Mouse (Mus musculus) MN1 (cell line): ENCODE data around the gene Tyrobp.

Source experiments
- DNase-seq: peaks from one replicate; pipeline ENCODE4 v3.0.0-alpha.2; 2016; ENCODE audit warnings: low spot score

Gene Tyrobp

DNA sequence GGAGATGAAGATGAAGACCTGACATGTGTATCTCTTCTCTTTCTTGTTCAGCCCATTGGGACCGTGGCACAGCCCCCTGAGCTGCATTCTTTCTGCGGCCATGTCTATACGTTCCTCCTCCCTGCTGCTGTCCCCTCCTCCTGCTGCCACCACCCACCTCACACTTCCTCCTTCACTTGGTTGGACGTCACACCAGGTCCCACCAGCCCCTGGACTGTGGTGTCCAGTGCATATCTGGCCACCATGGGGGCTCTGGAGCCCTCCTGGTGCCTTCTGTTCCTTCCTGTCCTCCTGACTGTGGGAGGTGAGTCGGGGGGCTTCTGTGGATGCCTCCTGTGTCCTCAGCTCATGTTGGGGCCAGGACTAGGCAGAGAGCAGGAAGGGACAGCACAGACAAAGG lies at the start of gene Tyrobp:
TSS of gene Tyrobp (plus strand) at position 165 of the 400 bp plus-strand sequence.
- DNase-seq = no peak

DNA sequence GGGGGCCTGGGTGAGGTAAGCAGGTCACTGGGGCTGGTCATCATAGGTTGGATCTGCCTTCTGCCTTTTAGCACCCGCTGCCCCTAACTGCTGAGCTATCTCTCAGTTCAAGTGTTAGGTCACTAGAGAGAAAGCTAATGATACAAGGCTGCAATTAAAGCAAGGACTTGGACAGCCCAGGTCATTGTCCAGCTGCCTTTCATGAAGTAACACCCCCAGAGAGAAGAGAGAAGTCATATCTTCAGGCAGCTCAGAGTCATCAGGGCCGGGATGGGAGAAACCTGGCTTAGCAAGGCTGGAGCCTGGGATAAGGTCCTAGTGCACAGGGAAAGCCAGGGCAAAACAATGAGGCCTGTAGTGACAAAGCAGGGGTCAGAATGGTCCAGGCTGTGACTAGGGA lies 46.1 kb upstream of the Tyrobp start:
- no peak for DNase-seq

DNA sequence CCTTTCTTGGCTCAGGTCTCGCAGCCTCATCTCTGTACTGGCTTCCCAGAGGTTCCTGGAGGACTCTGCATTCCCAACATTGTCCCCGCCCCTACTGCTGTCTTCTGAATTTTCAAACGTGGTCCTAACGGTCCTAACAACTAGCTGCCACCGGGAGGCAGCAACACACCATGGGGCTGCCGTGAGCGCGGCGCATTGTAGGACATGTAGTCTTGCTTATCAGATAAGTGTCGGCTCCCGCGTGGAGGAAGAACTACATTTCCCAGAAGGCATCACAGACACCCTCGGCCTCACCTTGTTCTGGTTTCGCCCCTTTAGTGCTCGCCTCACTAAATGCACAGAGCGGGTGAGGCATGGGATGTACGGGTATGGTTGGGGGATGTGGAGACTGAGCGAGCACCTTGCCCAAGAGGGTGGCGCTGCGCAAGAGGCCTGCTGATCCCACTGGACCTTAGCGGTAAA lies 40.0 kb upstream of the Tyrobp start:
- DNase-seq = peak; percentile 97

DNA sequence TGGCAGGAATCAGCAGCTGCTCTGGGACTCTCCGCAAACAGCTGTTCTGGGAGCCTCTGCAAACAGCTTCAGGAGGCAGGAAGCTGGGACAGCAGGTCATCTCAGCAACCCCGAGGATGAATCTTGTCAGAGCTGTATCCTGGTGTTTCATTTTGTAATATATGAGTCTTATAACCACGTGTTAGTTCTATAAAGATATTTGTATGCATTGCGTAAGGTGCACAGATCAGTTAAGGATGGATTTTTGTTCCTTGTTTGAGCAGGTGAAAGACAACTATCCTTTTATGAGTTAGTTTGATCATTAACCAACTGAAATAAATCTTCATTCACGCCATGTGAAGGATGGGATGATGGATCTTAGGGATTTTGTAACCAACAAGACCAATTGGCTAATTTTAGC lies 33.5 kb upstream of the Tyrobp start:
- no peak for DNase-seq

DNA sequence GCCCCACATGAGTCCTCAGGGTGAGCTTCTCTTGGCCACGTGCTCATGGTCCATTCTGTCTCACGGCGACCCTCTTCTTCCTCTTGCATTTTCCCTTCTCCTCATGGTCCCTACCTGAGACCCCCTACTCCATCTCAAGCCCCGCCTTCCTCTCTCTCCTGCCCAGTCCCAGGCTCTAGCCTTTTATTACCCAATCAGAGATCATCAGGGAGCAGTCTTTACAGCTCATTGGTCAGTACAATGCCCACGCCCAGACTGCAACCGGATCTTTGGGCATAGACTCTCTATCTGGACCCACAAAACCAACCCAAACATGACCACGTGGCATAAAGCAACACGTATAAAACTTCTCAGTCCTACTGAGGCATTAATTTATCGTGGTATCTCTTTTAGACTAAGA lies 29.5 kb upstream of the Tyrobp start:
- no peak for DNase-seq

DNA sequence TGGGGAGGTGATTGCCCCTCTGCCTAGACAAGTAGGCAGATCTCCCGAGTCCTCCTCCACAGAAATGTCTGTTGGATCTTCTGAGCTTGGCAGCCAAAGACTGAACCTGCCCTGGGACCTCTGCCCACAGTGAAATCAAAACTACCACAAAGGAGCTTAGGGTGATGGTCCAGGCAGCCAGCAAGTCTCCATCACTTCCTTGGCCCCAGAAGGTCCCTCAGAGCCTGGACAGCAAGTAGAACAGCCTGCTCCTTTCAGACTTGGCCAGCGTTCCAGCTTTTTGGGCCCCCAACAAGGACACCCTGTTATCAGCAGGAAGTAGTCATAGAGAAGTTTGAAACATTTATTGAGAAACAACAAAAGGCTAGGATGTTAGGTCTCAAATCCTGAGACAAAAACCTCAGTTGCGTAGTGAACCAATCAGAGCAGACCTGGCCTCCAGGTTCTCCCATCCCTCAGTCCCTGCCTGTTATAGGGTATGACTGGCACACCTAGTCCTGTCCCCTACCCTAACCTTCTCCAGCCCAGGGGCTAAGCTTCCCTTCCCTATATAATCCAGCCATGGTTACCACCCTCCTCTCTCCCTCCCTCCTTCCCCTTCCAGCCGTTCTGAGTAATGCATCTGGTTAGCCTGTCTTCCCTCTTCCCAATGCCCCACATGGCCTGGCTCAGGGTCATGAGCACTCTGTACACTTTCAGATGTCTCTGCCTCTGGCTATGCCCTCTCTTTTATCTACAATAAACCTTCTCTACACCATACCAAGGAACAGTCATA lies 20.6 kb upstream of the Tyrobp start:
- peak; percentile 12 for DNase-seq

DNA sequence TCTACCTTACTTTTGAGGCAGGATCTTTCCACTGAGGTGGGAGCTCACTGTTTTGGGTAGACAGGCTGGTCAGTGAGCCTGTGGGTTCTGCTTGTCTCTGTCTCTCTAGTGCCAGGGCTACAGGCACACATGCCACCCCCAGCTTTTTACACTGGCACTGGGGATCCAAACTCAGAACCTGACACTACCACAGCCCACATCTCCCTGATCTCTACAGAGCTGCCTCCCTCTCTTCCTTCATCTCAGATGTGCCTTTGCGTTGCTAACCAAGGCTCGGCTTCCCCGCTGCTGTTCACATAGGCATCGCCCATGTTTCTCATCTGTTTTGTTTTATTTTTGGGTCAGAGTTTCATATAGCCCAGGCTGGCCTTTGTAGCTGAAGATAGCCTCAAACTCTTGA lies 19.9 kb upstream of the Tyrobp start:
- no peak for DNase-seq

DNA sequence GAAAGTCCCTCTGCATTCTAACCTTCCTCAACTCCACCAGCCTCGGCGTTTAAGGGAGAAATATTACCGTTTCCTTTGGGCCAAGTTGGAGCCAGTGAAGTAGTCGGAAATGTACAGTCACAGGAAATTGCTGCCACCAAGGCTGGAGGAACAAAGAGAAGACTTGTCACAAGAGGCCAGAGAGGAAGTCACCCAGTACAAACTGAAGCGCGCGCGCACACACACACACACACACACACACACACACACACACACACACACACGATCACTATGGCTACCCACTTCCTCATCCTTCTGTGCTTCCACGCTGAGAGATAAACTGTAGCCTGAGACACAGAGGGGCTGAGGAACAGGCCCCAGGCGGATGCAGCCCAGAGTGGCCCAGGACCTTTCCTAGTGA lies 19.2 kb upstream of the Tyrobp start:
- no peak for DNase-seq

DNA sequence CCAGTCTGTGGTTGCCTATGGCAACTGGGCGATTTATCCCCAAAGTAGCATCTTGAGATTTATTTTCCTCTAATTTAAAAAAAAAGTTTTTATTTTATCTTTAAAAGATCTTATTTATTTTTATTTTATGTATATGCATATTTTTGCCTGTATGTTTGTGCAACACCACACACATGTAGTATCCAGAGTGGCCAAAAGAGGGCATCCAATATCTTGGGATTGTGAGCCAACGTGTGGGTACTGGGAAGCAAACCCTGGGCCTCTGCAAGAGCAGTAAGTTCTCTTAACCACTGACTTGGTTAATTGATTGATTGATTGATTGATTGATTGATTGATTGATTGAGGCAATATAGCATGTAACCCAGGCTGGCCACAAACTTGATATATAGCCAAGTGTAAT lies 18.7 kb upstream of the Tyrobp start:
- no peak for DNase-seq

DNA sequence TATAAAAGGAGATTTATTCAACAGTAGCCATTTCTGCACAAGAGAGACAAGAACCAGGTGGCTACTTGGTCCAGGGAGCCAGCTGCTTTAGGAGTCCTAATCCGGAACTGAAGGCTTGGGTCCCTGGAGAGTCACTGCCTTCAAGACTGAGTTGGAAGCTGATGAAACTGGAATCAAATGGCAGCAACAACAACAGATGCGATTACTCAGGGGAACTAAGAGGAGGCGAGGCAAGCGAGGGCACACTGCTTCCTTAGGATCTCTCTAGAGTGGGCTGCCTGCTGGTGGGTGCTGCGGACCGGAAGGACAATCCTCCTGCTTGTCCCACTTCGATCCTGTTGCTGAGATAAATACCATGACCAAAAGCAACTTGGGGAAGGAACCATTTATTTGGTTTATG lies 13.9 kb upstream of the Tyrobp start:
- peak; percentile 89 for DNase-seq

DNA sequence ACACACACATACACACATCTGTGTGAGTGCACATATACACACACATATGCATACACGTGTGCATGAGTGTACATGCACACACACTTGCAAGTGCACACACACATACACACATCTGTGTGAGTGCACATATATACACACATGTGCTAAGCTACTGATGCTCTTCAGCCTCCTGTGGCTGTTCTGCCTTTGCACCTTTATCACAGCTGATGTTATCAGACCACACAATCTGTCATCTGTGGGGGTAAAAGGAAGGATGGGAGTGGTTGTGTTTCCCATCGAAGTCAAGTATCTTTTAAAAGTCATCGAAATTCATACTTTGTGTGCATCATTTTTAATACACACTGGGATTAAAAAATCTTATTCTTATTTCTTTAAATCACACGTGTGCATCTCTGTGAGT lies 11.2 kb upstream of the Tyrobp start:
- no peak for DNase-seq

DNA sequence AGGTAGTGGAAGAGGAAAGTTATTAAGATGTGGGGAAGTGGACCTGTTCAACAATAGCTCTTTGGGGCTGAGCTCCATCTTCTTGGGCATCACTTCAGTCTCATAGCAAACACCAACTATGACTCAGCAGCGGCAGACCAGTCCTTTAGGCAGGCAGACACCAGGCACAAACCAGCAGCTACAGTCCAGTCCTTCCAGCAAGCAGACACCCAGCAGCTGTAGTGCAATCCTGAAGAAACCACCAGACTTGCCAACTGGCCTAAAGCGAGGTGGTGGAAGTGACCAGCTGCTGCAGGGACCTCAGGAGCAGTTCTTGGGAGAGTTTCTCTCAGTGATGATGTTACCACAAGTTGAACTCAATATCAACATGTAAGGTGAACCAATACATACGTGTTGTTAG lies 4.9 kb upstream of the Tyrobp start:
- DNase-seq = no peak

DNA sequence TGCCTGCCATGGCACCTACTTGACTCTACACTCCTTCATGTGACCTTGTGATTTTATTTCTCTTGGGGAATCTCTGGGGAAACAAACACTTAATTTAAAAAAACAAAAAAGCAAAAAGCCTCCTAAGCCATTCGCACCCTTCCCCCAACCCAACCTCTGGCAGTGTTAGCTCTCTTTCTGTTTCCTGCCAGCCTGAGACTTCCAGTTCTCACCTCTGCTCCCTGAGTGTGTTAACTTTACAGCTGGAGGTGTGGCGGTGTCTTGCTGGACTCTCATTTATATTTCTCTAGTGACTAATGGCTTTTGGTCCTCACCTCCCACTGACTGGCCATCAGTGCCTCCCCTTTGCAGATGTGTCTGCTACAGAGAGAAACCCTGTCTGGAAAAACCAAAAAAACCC lies 3.8 kb upstream of the Tyrobp start:
- DNase-seq = no peak

DNA sequence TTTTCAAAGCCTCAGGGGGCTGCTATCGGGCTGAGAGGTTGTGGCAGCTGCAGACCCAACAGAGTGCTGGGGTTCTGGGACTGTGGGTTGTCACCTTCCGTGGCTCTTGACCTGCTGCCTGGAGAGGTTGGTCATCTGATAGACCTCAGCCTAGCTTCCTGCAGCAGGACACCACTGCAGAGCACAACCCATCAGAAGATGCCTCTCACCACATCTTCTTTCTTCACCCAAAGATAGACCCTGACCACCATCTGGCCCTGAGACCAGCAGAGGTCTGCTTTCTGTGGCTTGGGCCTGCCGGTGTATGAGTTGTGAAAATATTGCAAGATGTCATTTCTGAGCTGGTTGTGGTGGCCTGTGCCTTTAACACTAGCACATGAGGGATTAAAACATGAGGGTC lies 2.5 kb upstream of the Tyrobp start:
- no peak for DNase-seq

DNA sequence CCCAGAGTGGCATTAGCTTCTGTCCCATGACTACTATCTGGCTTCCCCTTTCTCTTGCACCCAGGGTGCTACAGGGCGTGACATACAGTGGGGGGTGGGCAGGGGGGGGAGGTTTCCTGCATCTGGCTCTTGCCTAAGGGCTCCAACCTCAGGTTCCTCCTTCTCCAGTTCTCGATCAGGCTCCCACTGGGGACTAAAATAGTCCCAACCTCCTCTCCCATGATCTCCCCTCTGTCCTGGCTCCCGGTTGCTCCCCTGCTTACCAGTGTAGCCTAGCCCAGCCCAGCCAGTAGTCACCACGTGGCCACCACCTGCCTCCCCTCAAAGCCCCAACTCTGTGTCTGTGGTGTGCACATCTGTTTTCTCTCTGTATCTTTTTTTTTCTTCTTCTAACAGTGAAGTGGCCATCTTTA lies 819 bp upstream of the Tyrobp start:
- DNase-seq = no peak

DNA sequence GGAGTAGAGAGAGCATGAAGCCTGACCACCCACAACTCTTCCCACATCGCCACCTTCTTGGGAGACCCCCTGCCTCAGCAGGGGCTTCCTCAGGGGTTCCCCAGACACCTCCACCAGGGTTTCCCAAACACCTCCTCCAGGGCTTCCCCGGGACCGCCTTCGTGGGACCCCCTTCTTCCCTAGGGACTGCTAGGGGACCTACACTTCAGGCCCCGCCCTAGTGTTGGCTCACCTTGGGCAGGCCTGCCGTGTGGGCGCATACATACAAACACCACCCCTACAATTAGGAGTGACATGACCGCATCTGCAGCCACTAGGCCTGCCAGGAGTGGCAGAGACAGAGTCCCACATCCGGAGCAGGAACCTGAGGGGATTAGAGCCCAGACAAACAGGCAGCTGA lies 4.3 kb downstream of the Tyrobp start:
- no peak for DNase-seq

DNA sequence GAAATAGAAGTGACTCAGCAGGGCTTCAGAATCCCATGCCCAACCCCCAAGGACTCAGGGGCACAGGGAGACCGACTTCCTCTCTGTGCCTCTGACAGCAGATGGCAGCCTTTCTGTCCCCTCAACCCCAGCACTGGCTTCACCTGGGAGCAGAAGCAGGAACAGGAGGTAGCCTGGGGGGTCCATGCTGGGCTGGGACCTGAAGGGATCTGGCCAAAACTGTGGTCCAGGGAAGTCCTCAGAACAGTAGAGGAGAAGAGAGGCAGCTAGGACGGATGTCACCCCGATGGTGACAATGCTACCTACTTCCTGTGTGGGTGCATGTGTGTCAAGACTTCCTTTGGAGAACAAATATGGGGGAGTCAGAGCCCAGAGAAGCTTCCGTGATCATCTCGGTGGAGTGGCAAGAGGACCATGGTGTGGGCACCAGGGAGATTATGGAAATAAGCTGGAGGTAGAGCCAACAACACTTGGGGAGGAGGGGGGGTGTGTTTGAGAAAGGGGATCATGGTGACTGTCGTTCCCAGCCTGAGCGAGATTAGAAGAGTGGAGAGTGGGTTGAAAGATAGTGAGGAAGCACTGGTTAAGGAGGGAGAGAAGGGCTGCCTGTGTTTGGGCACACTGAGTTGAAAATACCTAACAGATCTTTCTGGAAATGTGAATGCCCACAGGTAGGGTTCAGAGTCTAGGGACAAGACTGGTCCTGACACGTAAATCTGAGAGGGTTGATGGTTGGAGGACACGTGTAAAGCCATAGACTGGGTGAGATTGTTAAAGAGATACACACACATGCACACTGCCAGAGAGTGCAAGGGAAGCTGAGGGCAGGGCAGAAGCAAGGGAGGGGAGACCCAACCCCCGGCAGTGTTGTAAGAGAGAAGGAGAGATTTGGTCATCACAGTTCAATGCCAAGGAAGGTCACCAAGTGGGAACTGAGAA lies 6.3 kb downstream of the Tyrobp start, which contains the start of gene Hcst:
TSS of gene Hcst (minus strand) at position 294 of the 939 bp plus-strand sequence.
- no peak for DNase-seq

DNA sequence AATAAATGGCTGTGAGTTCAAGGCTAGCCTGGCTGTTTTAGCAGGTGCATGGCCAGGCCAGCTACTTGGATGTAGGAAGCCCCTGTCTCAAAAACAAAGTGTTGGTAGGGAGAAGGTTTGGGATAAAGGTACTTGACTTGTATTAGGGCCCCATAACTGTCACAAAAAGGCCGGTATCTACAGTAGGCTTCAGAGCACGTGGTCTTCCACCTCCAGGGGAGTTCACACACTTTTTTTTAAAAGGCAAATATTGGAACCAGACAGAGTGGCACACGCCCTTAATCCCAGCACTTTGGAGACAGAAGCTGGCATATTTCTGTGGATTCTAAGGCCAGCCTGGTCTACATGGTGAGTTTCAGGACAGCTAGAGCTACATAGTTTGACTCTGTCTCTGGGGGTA lies 7.1 kb downstream of the Tyrobp start:
- no peak for DNase-seq

DNA sequence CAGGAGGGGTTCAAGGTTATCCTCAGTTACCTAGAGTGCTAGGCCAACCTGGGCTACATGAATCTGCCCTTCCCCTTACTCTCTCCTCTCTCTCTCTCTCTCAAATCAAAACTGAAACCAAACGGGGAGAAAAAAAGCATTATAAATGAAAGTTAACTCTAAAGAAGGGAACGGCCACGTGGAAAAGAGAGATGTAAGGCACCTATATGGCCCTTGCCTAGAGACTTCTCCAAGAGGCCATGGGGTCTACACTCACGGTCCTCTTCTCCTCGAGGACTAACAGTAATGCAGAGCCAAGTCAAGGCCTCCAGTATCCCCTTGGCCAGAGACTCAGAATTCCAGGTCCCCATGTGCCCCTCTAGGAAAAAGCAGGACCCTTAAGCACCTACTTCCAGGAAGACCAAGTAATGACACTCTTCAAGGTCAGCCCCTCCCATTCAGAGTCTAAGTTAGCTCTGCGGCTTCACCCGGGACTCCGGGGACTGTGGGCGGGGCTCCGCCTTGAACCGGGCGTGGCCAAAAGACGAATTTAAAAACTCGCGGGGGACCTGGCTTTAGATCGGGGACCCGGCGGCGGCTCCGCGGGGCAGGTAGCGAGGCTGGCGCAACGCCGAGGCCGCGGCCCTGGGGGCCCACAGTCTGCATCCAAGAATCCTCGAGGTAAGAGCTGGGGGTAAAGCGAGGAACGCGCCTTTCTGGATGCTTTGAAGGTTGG lies 7.8 kb downstream of the Tyrobp start, which contains the start of gene Nfkbid:
TSS of gene Nfkbid (plus strand) at position 558 of the 715 bp plus-strand sequence.
- DNase-seq = peak; percentile 77

DNA sequence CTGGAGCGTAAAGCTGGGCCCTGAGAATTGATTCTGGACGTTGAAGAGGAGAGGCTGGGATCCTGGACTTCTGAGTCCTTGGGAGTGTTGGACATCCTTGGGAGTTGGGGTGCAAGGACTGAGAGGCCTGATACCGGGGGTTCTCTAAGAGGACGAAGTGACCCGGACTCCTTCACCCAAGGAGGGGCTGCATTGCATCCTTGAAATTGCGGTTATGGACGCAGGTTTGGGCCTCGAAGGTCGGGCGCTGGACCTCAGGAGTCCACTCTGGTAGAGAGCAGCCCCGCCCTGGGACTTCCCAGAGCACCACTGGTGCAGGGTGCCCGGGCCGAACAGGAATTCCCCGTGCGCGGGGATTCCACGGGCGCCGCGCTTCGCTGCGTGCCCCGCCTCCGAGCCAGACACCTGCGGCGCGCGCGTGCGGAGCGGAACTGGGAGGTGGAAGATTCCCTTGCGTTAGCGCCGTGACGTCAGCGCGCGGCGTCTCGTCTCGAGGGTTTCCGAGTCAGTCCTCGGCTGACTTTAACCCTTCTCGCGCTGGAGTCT lies 8.4 kb downstream of the Tyrobp start:
- DNase-seq = peak; percentile 90

DNA sequence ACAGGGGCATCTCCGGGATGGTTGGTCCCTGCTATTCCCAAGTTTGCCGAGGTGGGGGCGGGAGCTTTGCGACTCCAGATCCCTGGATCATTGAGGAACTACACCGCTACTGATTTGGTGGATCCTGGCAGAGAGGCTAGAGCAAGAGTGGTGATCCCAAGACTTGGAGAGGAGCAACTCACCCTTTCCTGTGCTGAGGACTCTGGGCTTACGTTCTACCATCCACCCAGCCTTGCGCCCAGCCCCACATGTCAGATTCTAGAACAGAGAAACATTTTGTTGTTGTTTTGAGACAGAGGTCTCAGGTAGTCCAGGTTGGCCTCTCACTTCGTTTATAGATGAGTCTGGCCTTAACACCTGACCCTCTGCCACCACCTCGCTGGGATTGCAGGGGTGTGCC lies 9.0 kb downstream of the Tyrobp start:
- DNase-seq = no peak

DNA sequence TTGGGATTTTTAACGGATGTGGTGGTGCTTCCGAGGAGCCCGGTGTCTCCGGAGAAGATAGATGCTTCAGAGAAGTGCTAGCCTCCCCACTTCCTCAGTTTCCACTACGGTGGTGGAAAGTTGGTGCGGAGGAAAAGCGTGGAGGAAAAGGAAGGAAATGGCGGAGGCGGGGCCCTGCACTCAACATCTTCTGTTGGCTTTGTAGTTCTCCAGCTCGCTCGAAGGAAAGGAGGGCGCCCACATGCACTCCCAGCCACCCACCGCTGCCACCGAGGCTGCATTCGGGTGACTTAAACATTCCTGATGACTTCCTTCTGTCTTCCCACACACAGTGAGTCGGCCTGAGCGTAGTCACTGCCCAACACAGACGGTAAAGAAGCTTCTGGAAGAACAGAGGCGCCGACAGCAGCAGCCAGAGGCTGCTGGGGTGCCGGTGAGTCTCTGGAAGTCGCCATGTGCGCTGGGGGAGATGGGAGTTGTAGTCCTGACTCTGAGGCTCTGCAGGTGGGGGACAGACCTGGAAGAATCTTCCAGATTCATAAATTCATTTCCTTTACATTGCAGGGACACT lies 9.6 kb downstream of the Tyrobp start:
- no peak for DNase-seq
